Mouse (Mus musculus): ENCODE data around the gene Myo10. TPM values are rescaled to one million over a fixed set of nuclear protein-coding genes. Genes with fewer than 3 reads are reported as not detected.
A peak's percentile ranks its signal among the peaks of the same experiment; 100 is the strongest.
"Not testable (repeated sequence)": the region's sequence is repeated elsewhere in the genome, so short reads cannot be mapped to it uniquely, and the experiment has no call there.

The Myo10 gene
- polyA plus RNA-seq, 1 experiment from 2014 or later, result 28.8 TPM

- Histone ChIP-seq H3K4me2 (ENCODE audit: low read length) (peak overlapping the region; percentile 34), H3K4me1 (ENCODE audit: control insufficient read depth, insufficient read depth, low read length) (peaks cover 8% of the 10 kb centered on the region; the same call in 1 of the 2 replicates), H3K36me3 (ENCODE audit: control insufficient read depth, insufficient read depth, low read length) (no peaks in the 10 kb centered on the region), H3K27me3 (ENCODE audit: control insufficient read depth, insufficient read depth, low read depth, low read length) (no peaks in the 10 kb centered on the region), H3K9ac (ENCODE audit: low read depth, low read length) (peak overlapping the region; percentile 28; the same call in 1 of the 2 replicates), H3K4me3 (ENCODE audit: low read depth, low read length) (no peak overlapping the region), H3K27ac (ENCODE audit: low read length) (no peak overlapping the region), H3K9me3 (replicated peaks; ENCODE audit: control insufficient read depth, low read length, poor library complexity, severe bottlenecking) (no peaks in the 10 kb centered on the region)
- ATAC-seq, result peak; percentile 18; the same call in 1 of the 2 replicates
- 58% methylated on average over 10 of the region's 10 CpGs for WGBS
Measured at GRCm38 (mm10) chr15:25715218-25715995, 93.1 kb downstream of the Myo10 start.

GRCm38 (mm10) chr15:25715996-25716395 is 93.7 kb downstream of the Myo10 start:
- Histone ChIP-seq H3K27ac (ENCODE audit: low read length) (no peak overlapping the region), H3K4me1 (ENCODE audit: control insufficient read depth, insufficient read depth, low read length) (peaks cover 8% of the 10 kb centered on the region; the same call in 1 of the 2 replicates), H3K4me3 (ENCODE audit: low read depth, low read length) (no peak overlapping the region), H3K36me3 (ENCODE audit: control insufficient read depth, insufficient read depth, low read length) (no peaks in the 10 kb centered on the region), H3K27me3 (ENCODE audit: control insufficient read depth, insufficient read depth, low read depth, low read length) (no peaks in the 10 kb centered on the region), H3K4me2 (ENCODE audit: low read length) (peak overlapping the region; percentile 34), H3K9ac (ENCODE audit: low read depth, low read length) (no peak overlapping the region; the same call in 1 of the 2 replicates), H3K9me3 (replicated peaks; ENCODE audit: control insufficient read depth, low read length, poor library complexity, severe bottlenecking) (no peaks in the 10 kb centered on the region)
- ATAC-seq, result no peak
- 28% methylated on average over 11 of the region's 11 CpGs for WGBS

- Histone ChIP-seq H3K36me3 (ENCODE audit: control insufficient read depth, insufficient read depth, low read length) (no peaks in the 10 kb centered on the region), H3K27me3 (ENCODE audit: control insufficient read depth, insufficient read depth, low read depth, low read length) (no peaks in the 10 kb centered on the region), H3K4me1 (ENCODE audit: control insufficient read depth, insufficient read depth, low read length) (peaks cover 8% of the 10 kb centered on the region; the same call in 1 of the 2 replicates), H3K9me3 (replicated peaks; ENCODE audit: control insufficient read depth, low read length, poor library complexity, severe bottlenecking) (no peaks in the 10 kb centered on the region), H3K4me3 (ENCODE audit: low read depth, low read length) (no peak overlapping the region), H3K9ac (ENCODE audit: low read depth, low read length) (no peak overlapping the region), H3K4me2 (ENCODE audit: low read length) (no peak overlapping the region), H3K27ac (ENCODE audit: low read length) (no peak overlapping the region)
- ATAC-seq, result no peak
- WGBS, result 22% methylated on average over 3 of the region's 3 CpGs
Measured at GRCm38 (mm10) chr15:25717006-25717405, 94.7 kb downstream of the Myo10 start.

GRCm38 (mm10) chr15:25718104-25718503 is 95.8 kb downstream of the Myo10 start:
- H3K27ac ChIP-seq (ENCODE audit: low read length); H3K36me3 ChIP-seq (ENCODE audit: control insufficient read depth, insufficient read depth, low read length); H3K9ac ChIP-seq (ENCODE audit: low read depth, low read length); H3K4me2 ChIP-seq (ENCODE audit: low read length); H3K9me3 ChIP-seq (replicated peaks; ENCODE audit: control insufficient read depth, low read length, poor library complexity, severe bottlenecking); H3K27me3 ChIP-seq (ENCODE audit: control insufficient read depth, insufficient read depth, low read depth, low read length); H3K4me1 ChIP-seq (ENCODE audit: control insufficient read depth, insufficient read depth, low read length); ATAC-seq; H3K4me3 ChIP-seq (ENCODE audit: low read depth, low read length): not testable (repeated sequence)
- WGBS, result 92% methylated on average over 1 of the region's 4 CpGs

GRCm38 (mm10) chr15:25719270-25719669 is 96.9 kb downstream of the Myo10 start:
- Histone ChIP-seq H3K4me3 (ENCODE audit: low read depth, low read length) (no peak overlapping the region), H3K36me3 (ENCODE audit: control insufficient read depth, insufficient read depth, low read length) (no peaks in the 10 kb centered on the region), H3K27me3 (ENCODE audit: control insufficient read depth, insufficient read depth, low read depth, low read length) (no peaks in the 10 kb centered on the region), H3K27ac (ENCODE audit: low read length) (no peak overlapping the region), H3K4me2 (ENCODE audit: low read length) (no peak overlapping the region), H3K4me1 (ENCODE audit: control insufficient read depth, insufficient read depth, low read length) (peaks cover 5% of the 10 kb centered on the region; the same call in 1 of the 2 replicates), H3K9ac (ENCODE audit: low read depth, low read length) (no peak overlapping the region), H3K9me3 (replicated peaks; ENCODE audit: control insufficient read depth, low read length, poor library complexity, severe bottlenecking) (no peaks in the 10 kb centered on the region)
- WGBS, result 62% methylated on average over 8 of the region's 8 CpGs
- ATAC-seq, result no peak

GRCm38 (mm10) chr15:25720263-25720662 is 97.9 kb downstream of the Myo10 start:
- no peak overlapping the region for H3K4me2 ChIP-seq (ENCODE audit: low read length)
- H3K9me3 ChIP-seq (replicated peaks; ENCODE audit: control insufficient read depth, low read length, poor library complexity, severe bottlenecking), result no peaks in the 10 kb centered on the region
- ATAC-seq, result no peak
- H3K4me1 ChIP-seq (ENCODE audit: control insufficient read depth, insufficient read depth, low read length), result peaks cover 4% of the 10 kb centered on the region; the same call in 1 of the 2 replicates
- H3K27ac ChIP-seq (ENCODE audit: low read length), result no peak overlapping the region
- H3K36me3 ChIP-seq (ENCODE audit: control insufficient read depth, insufficient read depth, low read length), result no peaks in the 10 kb centered on the region
- WGBS, result 83% methylated on average over 6 of the region's 6 CpGs
- H3K27me3 ChIP-seq (ENCODE audit: control insufficient read depth, insufficient read depth, low read depth, low read length), result no peaks in the 10 kb centered on the region
- no peak overlapping the region for H3K9ac ChIP-seq (ENCODE audit: low read depth, low read length)
- no peak overlapping the region for H3K4me3 ChIP-seq (ENCODE audit: low read depth, low read length)

GRCm38 (mm10) chr15:25723281-25724113 is 101.2 kb downstream of the Myo10 start:
- no peak overlapping the region for H3K9ac ChIP-seq (ENCODE audit: low read depth, low read length)
- no peak overlapping the region for H3K4me2 ChIP-seq (ENCODE audit: low read length)
- H3K9me3 ChIP-seq (replicated peaks; ENCODE audit: control insufficient read depth, low read length, poor library complexity, severe bottlenecking), result no peaks in the 10 kb centered on the region
- H3K4me1 ChIP-seq (ENCODE audit: control insufficient read depth, insufficient read depth, low read length), result no peaks in the 10 kb centered on the region
- H3K27ac ChIP-seq (ENCODE audit: low read length), result no peak overlapping the region
- no peak overlapping the region for H3K4me3 ChIP-seq (ENCODE audit: low read depth, low read length)
- ATAC-seq, result no peak
- 76% methylated on average over 12 of the region's 12 CpGs for WGBS
- no peaks in the 10 kb centered on the region for H3K36me3 ChIP-seq (ENCODE audit: control insufficient read depth, insufficient read depth, low read length)
- H3K27me3 ChIP-seq (ENCODE audit: control insufficient read depth, insufficient read depth, low read depth, low read length), result no peaks in the 10 kb centered on the region

GRCm38 (mm10) chr15:25724549-25724948 is 102.2 kb downstream of the Myo10 start:
- no peaks in the 10 kb centered on the region for H3K27me3 ChIP-seq (ENCODE audit: control insufficient read depth, insufficient read depth, low read depth, low read length)
- H3K9ac ChIP-seq (ENCODE audit: low read depth, low read length), result no peak overlapping the region
- WGBS, result 93% methylated on average over 6 of the region's 6 CpGs
- H3K4me2 ChIP-seq (ENCODE audit: low read length), result no peak overlapping the region
- H3K27ac ChIP-seq (ENCODE audit: low read length), result no peak overlapping the region
- H3K9me3 ChIP-seq (replicated peaks; ENCODE audit: control insufficient read depth, low read length, poor library complexity, severe bottlenecking), result no peaks in the 10 kb centered on the region
- no peaks in the 10 kb centered on the region for H3K4me1 ChIP-seq (ENCODE audit: control insufficient read depth, insufficient read depth, low read length)
- ATAC-seq, result no peak
- H3K4me3 ChIP-seq (ENCODE audit: low read depth, low read length), result no peak overlapping the region
- no peaks in the 10 kb centered on the region for H3K36me3 ChIP-seq (ENCODE audit: control insufficient read depth, insufficient read depth, low read length)

GRCm38 (mm10) chr15:25726814-25727213 is 104.5 kb downstream of the Myo10 start:
- H3K27ac ChIP-seq (ENCODE audit: low read length), result no peak overlapping the region
- no peaks in the 10 kb centered on the region for H3K4me1 ChIP-seq (ENCODE audit: control insufficient read depth, insufficient read depth, low read length)
- no peak for ATAC-seq
- H3K27me3 ChIP-seq (ENCODE audit: control insufficient read depth, insufficient read depth, low read depth, low read length), result no peaks in the 10 kb centered on the region
- 82% methylated on average over 5 of the region's 5 CpGs for WGBS
- H3K4me3 ChIP-seq (ENCODE audit: low read depth, low read length), result no peak overlapping the region
- H3K4me2 ChIP-seq (ENCODE audit: low read length), result no peak overlapping the region
- no peak overlapping the region for H3K9ac ChIP-seq (ENCODE audit: low read depth, low read length)
- no peaks in the 10 kb centered on the region for H3K9me3 ChIP-seq (replicated peaks; ENCODE audit: control insufficient read depth, low read length, poor library complexity, severe bottlenecking)
- no peaks in the 10 kb centered on the region for H3K36me3 ChIP-seq (ENCODE audit: control insufficient read depth, insufficient read depth, low read length)

All from midbrain, embryonic 16.5 days (tissue).